In genomic region chr5:44643079-44643478, GRCm38 (mm10) we compare ENCODE assay signal across 31 mouse cellular contexts.
"Had no signal": no experiment of that assay in that cellular context is flagged by ENCODE, and none has a peak within 500 bp of the region (broad histone marks: within the 10 kb centered on the region; RNA-seq: fewer than 3 reads in every experiment).

No protein-coding gene starts in this region.

- H3K4me3 ChIP-seq: limb, embryonic 10.5 days; limb, embryonic 12.5 days; limb, embryonic 13.5 days; limb, embryonic 15.5 days; liver, embryonic 12.5 days; liver, embryonic 13.5 days; liver, embryonic 15.5 days; lung, embryonic 15.5 days; megakaryocyte, embryonic 14.5 days; midbrain, embryonic 10.5 days; midbrain, embryonic 12.5 days; midbrain, embryonic 13.5 days; midbrain, embryonic 15.5 days; myocyte had no signal

- H3K27me3 ChIP-seq: limb, embryonic 12.5 days; limb, embryonic 13.5 days; limb, embryonic 15.5 days; liver, embryonic 12.5 days; liver, embryonic 13.5 days; liver, embryonic 15.5 days; lung, embryonic 15.5 days; megakaryocyte, embryonic 14.5 days; midbrain, embryonic 12.5 days; midbrain, embryonic 13.5 days; midbrain, embryonic 15.5 days had no signal

- H3K9ac ChIP-seq: limb, embryonic 12.5 days; limb, embryonic 13.5 days; limb, embryonic 15.5 days; liver, embryonic 12.5 days; liver, embryonic 13.5 days; liver, embryonic 14.5 days; liver, embryonic 15.5 days; liver, postnatal 0 days; lung, embryonic 14.5 days; lung, embryonic 15.5 days; midbrain, embryonic 12.5 days; midbrain, embryonic 13.5 days; midbrain, embryonic 15.5 days had no signal

- ATAC-seq: liver, embryonic 12.5 days; liver, postnatal 0 days; lung, postnatal 0 days; midbrain, embryonic 13.5 days; midbrain, embryonic 15.5 days; midbrain, embryonic 16.5 days had no signal

- H3K36me3 ChIP-seq: limb, embryonic 10.5 days; limb, embryonic 12.5 days; limb, embryonic 15.5 days; liver, embryonic 12.5 days; liver, embryonic 13.5 days; liver, embryonic 15.5 days; lung, embryonic 15.5 days; midbrain, embryonic 10.5 days; midbrain, embryonic 12.5 days; midbrain, embryonic 13.5 days; midbrain, embryonic 15.5 days had no signal

- H3K4me2 ChIP-seq: limb, embryonic 12.5 days; limb, embryonic 13.5 days; limb, embryonic 15.5 days; liver, embryonic 11.5 days; liver, embryonic 12.5 days; liver, embryonic 13.5 days; liver, embryonic 15.5 days; lung, embryonic 14.5 days; lung, embryonic 15.5 days; midbrain, embryonic 11.5 days; midbrain, embryonic 12.5 days; midbrain, embryonic 13.5 days; midbrain, embryonic 15.5 days had no signal

- H3K27ac ChIP-seq: limb, embryonic 10.5 days; limb, embryonic 12.5 days; limb, embryonic 13.5 days; limb, embryonic 15.5 days; liver, embryonic 12.5 days; liver, embryonic 13.5 days; liver, embryonic 14.5 days; liver, embryonic 15.5 days; lung, embryonic 15.5 days; macrophage; midbrain, embryonic 10.5 days; midbrain, embryonic 12.5 days; midbrain, embryonic 13.5 days; midbrain, embryonic 15.5 days had no signal

- H3K4me1 ChIP-seq: liver, embryonic 12.5 days; liver, embryonic 13.5 days; liver, embryonic 15.5 days; megakaryocyte, embryonic 14.5 days had no signal

- H3K9me3 ChIP-seq: limb, embryonic 10.5 days; limb, embryonic 12.5 days; limb, embryonic 13.5 days; limb, embryonic 15.5 days; liver, embryonic 12.5 days; liver, embryonic 13.5 days; liver, embryonic 15.5 days; lung, embryonic 15.5 days; megakaryocyte, embryonic 14.5 days; midbrain, embryonic 10.5 days; midbrain, embryonic 12.5 days; midbrain, embryonic 13.5 days; midbrain, embryonic 15.5 days had no signal

- DNase-seq: left cerebral cortex, postnatal 4 days; liver; liver, embryonic 13.5 days; liver, postnatal 0 days; lung, adult 18-20 months; lung, adult 2 months; lung, embryonic 14.5 days; lung, postnatal 10 days; lung, postnatal 14 days; lung, postnatal 36 days; lung, postnatal 4 days; midbrain, embryonic 14.5 days had no signal
